Mouse (Mus musculus) mouse embryonic stem cell (cell line): ENCODE data around the gene Epha5.

ENCODE experiments used
- in situ Hi-C, 2 experiments: fragments of 300-500 bp; cut with MboI; formaldehyde crosslinking; loops; 1 replicate in 1 of 2; 3 replicates in 1 of 2; pipeline ENCODE4 v1.14.3; 2019 to 2020; ENCODE audit warnings: low sequenced_read_pairs in 2 of 2, low pct_unique_long_range_greater_than_20kb in 1 of 2, mixed read lengths in 1 of 2; ENCODE audit not compliant: unreplicated experiment in 1 of 2

Epha5 gene

GRCm38 (mm10) chr5:84318814-84319340 lies 98.3 kb downstream of the Epha5 start:
- in situ Hi-C loops = no loop called here

GRCm38 (mm10) chr5:84317839-84318238 lies 99.3 kb downstream of the Epha5 start:
- in situ Hi-C loops = no loop called here

GRCm38 (mm10) chr5:84313619-84314018 lies 103.6 kb downstream of the Epha5 start:
- in situ Hi-C loops = no loop called here

GRCm38 (mm10) chr5:84298878-84299736 lies 118.1 kb downstream of the Epha5 start:
- in situ Hi-C loops = no loop called here

- in situ Hi-C loops = no loop called here
These were observed 127.7 kb downstream of the Epha5 start for GRCm38 (mm10) chr5:84289429-84289977.

GRCm38 (mm10) chr5:84281290-84282017 lies 135.7 kb downstream of the Epha5 start:
- in situ Hi-C loops = no loop called here

GRCm38 (mm10) chr5:84276996-84277395 lies 140.2 kb downstream of the Epha5 start:
- in situ Hi-C loops = no loop called here

- in situ Hi-C loops = no loop called here
These were observed 151.8 kb downstream of the Epha5 start for GRCm38 (mm10) chr5:84265407-84265806.

GRCm38 (mm10) chr5:84263999-84264398 lies 153.2 kb downstream of the Epha5 start:
- in situ Hi-C loops = no loop called here

- in situ Hi-C loops = no loop called here
These were observed 187.2 kb downstream of the Epha5 start for GRCm38 (mm10) chr5:84229971-84230370.

GRCm38 (mm10) chr5:84208609-84209008 lies 208.6 kb downstream of the Epha5 start:
- in situ Hi-C loops = no loop called here

- in situ Hi-C loops = no loop called here
These were observed 223.8 kb downstream of the Epha5 start for GRCm38 (mm10) chr5:84193348-84193747.

- in situ Hi-C loops = no loop called here
These were observed 233.0 kb downstream of the Epha5 start for GRCm38 (mm10) chr5:84184189-84184588.

- in situ Hi-C loops = no loop called here
These were observed 264.1 kb downstream of the Epha5 start for GRCm38 (mm10) chr5:84153095-84153494.

GRCm38 (mm10) chr5:84142138-84142537 lies 275.0 kb downstream of the Epha5 start:
- in situ Hi-C loops = no loop called here

- in situ Hi-C loops = no loop called here
These were observed 321.2 kb downstream of the Epha5 start for GRCm38 (mm10) chr5:84095947-84096346.

GRCm38 (mm10) chr5:84081321-84081720 lies 335.9 kb downstream of the Epha5 start:
- in situ Hi-C loops = no loop called here

- in situ Hi-C loops = no loop called here
These were observed 346.2 kb downstream of the Epha5 start for GRCm38 (mm10) chr5:84070976-84071375.

- in situ Hi-C loops = no loop called here
These were observed 363.3 kb downstream of the Epha5 start for GRCm38 (mm10) chr5:84053880-84054279.
